Mouse (Mus musculus): Measurements from ENCODE around the gene Ube2t. TPM values are rescaled to one million over a fixed set of nuclear protein-coding genes. Genes with fewer than 3 reads are reported as not detected.

Ube2t gene
- total RNA-seq, 2 experiments from 2014 or later: 22.6 to 24.2 TPM

Other genes starting within 250 kb of the Ube2t start
- 100 to 1,000 TPM; 118 to 124 TPM for gene Ppp1r12b, start 6.6 kb upstream of the Ube2t start, total RNA-seq (2021)
- gene Lgr6, start 142.7 kb downstream of the Ube2t start, total RNA-seq (2021): 1 to 10 TPM; 8.6 to 9.4 TPM
- under 1 TPM; 0.47 to 0.52 TPM for gene Ptpn7, start 170.1 kb downstream of the Ube2t start, total RNA-seq (2021)
- 10 to 100 TPM; 33.5 to 36.8 TPM for gene Arl8a, start 184.3 kb downstream of the Ube2t start, total RNA-seq (2021)
- under 1 TPM in 1 of 2 experiments, not detected in 1; 0.18 TPM for gene Gpr37l1, start 205.1 kb downstream of the Ube2t start, total RNA-seq (2021)